Mouse (Mus musculus): Measurements from ENCODE around the gene Adcy1.

The Adcy1 gene

DNA sequence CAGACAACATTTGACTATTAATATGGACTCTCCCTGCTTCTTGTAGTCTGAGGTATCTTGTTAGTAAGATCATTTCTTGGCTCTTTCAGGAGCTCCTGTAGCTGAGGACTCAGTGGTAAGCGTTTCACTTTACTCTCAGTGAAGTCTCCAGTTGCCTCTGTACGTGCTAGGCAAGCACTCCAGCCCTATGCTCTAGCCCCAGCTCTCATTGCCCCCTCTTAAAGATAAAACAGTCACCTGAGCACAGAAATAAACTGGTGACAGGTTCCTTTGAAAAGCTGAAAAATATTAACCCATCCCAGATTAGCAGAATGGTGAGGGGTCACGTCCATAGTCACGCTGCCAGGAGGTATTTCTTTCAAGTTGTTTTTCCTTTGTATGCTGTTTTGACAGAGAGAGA lies 115.4 kb downstream of the Adcy1 start:
- DNase-seq (ENCODE audit: extremely low read depth, low read depth, low spot score): no peak

DNA sequence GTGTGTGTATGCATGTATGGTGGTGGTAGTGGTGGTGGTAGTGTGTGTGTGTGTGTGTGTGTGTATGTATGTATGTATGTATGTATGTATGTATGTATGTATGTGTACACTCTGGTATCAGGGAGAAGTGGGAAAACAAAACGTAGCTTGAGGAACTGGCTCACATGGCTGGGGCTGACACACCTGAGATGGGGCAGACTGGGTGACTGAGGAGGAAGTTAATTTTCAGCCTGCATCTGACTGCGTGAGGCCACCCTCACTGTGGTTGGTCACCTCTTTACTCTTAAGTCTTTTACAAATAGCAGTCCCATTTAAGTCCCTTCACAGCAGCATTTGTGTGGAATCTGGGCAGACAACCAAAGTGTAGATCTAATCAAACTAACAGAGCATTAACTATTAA lies 116.0 kb downstream of the Adcy1 start:
- no peak for DNase-seq (ENCODE audit: extremely low read depth, low read depth, low spot score)

DNA sequence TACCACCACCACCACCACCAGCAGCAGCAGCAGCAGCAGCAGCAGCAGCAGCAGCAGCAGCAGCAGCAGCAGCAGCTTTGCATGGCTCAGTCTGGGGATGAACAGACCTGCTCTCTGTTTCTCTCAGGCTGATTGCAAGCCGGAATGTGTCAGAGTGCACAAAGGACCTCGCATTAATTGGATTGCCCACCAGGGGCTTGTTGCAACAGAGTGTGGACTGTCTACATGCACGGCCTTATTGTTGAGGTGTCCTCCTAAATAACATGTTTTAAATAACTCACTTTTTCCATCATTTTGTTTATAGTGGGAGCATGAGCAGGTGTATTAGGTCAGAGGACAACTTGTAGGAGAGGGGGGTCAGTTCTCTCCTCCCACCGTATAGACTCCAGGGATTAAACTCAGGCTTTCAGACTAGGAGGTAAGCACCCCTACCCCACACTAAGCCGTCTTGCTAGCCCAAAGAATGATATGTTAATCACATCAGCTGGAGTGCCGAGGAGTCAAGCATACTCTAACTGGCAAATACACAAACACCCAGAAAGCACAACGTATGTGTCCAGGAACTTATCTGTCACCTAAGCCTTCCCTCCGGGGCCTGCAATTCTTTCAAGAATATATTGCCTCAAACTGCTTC lies 119.2 kb downstream of the Adcy1 start:
- DNase-seq (ENCODE audit: extremely low read depth, low read depth, low spot score): no peak

DNA sequence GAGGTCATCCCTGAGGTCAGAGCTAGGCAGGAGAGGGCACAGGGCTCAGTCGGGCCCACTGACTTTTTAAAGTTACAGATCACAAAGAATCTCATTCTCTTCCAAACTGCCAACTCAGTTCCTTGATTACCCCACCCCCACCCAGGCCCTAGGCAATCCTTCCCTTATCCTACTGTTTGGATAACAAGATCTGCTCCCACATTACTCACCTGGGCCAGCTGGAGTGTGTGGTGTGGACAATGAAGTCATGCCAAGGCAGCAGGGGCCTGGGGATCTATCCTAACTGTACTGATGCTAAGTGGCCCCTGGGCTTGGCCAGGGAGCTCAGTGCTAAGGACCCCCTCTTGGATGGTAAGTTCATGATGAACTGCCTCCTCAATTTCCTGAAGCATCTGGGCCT lies 121.1 kb downstream of the Adcy1 start:
- DNase-seq (ENCODE audit: extremely low read depth, low read depth, low spot score): no peak

DNA sequence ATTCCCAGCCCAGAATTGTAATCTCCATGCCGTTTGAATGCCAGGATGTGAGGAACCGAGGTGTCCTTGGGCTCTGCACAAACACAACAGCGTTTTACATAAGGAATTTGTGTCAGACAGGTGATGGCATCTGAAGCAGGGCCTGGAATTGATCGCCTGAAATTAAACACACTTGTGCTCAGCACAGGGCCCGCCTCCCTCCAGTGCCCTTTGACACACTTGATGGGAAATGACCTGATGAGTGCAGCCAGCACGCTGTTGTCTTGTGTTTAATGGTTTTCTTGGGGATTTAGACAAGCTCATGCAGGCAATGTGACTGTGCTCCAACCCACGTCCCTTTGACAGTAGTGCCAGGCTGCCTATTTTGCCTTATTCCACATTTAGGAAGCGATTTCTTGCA lies 124.2 kb downstream of the Adcy1 start:
- no peak for DNase-seq (ENCODE audit: extremely low read depth, low read depth, low spot score)

DNA sequence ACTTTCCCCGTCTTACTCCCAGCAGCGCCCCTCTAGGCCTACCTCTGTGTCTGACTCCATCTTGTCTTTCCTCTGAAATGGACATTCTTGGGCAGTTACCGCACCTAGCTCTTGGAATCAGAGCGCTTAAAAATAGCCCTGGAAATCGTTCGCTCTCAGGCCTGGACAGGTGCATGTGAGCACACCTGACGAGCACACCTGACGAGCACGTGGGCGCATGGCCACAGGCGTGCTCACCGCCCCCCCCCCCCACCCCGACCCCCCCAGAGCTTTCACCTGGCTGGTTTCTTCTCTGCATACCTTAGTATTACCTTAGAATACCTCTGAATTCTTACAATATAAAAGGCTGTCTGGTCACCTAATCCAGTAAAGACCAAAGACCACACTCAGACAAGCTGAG lies 125.2 kb downstream of the Adcy1 start, which contains the start of gene Gm11985:
TSS of gene Gm11985 (minus strand) at position 101 of the 400 bp plus-strand sequence.
- no peak for DNase-seq (ENCODE audit: extremely low read depth, low read depth, low spot score)

DNA sequence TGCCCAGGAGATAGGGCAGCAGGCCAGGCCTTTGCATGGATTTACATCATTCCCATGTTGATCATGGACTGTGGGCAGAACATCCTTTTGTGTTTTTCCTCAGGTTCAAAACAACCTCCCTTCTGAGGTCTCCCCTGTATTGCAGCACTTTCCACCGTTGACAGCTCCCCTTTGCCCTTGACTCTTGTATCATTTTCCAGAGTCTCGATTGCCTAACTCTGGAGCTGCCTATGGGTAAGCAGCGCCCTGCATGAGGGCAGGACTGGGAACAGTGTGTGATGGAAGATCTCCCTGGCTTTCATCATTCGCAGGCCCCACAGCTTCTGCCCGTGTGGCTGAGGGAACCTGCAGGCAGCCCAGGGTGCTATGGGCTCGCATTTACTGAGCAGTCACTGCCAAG lies 129.4 kb downstream of the Adcy1 start:
- no peak for DNase-seq (ENCODE audit: extremely low read depth, low read depth, low spot score)

DNA sequence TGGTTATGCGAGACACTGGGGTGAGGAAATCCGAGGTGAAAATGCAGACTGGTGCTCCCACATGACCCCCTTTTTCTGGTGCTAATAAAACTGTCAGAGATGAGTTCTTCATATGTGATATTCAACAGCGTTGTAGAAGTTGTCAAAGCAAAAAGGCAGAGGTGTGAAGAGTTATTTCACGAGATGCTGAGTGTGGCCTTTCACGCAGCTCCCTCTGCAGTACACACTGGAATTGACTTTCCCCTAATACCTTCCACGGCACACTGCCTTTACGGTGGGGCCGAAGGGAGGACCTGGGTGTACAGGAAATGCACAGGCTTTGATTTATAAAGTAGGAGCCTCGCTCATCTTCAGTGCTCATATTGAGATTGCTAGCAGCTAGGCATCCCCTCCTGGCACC lies 129.8 kb downstream of the Adcy1 start:
- DNase-seq (ENCODE audit: extremely low read depth, low read depth, low spot score): no peak

DNA sequence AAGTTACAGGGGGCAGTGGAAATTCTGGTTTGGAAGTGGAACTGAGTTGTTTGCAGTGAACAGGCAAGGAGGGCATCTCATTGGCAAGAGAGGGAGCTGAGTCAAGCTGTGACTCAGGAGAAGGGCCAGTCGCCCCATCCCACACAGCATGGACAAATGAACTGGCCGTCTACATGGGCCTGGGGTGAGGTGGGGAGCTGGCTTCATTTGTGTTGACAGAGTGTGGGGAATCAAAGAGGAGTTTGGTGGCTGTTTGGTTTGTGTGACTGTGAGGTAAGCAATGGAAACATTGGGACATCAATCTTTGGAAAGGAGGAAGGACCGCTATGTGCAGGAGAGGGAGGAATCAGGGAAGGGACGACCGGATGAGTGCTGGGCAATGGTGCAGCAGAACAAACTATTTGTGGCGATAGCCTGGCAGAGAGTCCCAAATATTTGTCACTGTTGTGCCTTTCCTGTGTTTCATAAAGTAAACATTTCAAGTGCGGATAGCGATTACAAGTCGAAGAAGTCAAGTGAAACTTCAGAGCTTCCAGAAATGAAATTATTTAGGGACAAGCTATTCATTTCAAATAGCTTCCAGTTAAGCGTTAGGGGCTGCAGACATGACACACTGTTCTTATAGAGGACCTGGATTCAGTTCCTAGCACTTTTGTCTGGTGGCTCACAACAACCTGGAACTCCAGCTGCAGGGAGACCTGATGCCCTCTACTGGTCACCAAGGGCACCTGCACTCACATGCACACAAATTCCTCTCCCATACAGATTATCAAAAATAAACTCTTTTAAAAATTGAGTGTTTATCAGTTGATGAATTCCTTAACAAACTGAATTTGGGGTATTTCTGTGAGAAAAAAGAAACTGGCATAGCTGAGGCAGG lies 131.4 kb downstream of the Adcy1 start:
- no peak for DNase-seq (ENCODE audit: extremely low read depth, low read depth, low spot score)

DNA sequence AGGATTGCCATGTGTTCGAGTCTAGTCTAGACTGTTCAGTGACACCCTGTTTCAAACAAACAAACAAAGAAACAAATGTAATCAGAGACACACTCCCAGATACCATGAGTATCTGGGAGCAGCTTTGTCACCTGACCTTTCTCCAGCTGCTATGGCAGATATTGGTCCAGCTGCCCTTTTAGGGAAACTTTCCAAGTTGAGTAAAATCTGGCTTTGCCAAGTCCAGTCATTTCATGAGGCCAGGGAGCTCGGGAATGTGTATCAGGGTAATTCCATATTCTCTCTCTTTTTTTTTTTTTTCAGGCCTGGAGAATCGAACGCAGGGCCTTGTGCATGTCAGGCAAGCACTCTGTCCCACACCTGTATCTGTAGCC lies 132.0 kb downstream of the Adcy1 start:
- DNase-seq (ENCODE audit: extremely low read depth, low read depth, low spot score): no peak

DNA sequence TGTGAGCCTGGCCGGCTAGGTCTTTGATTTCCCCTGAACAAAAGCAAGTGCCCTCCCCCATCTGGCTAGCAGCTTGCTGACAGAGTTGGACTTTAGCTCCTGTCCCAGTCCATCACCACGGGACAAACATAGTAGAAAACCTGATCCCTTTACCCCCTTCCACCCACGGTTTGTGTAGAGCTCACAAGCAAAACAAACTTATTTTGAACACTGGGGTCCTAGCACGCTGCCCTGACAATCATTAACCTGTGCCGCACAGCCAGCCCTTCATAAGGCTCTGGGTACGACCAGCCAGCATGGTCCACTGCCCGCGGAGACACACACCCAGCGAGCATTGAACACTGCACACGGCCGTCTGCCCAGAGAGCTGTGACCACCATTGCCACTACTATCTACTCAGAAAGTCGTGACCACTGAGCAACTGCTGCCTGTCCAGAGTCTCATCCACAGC lies 134.2 kb downstream of the Adcy1 start, which contains the start of gene Igfbp1:
TSS of gene Igfbp1 (plus strand) at position 292 of the 451 bp plus-strand sequence.
- DNase-seq (ENCODE audit: extremely low read depth, low read depth, low spot score): no peak

DNA sequence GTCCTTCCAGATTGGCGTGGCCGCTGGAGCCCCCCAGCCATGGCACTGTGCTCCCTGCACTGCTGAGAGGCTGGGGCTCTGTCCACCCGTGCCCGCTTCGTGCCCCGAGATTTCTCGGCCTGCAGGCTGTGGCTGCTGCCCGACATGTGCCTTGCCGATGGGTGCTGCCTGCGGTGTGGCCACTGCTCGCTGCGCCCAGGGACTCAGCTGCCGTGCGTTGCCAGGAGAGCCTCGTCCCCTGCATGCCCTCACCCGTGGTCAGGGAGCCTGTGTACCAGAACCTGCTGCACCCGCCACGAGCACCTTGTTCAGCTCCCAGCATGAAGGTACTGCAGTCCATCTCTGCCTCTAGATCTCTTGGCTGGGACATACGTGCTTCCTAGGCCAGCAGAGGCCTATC lies 134.7 kb downstream of the Adcy1 start:
- DNase-seq (ENCODE audit: extremely low read depth, low read depth, low spot score): no peak

DNA sequence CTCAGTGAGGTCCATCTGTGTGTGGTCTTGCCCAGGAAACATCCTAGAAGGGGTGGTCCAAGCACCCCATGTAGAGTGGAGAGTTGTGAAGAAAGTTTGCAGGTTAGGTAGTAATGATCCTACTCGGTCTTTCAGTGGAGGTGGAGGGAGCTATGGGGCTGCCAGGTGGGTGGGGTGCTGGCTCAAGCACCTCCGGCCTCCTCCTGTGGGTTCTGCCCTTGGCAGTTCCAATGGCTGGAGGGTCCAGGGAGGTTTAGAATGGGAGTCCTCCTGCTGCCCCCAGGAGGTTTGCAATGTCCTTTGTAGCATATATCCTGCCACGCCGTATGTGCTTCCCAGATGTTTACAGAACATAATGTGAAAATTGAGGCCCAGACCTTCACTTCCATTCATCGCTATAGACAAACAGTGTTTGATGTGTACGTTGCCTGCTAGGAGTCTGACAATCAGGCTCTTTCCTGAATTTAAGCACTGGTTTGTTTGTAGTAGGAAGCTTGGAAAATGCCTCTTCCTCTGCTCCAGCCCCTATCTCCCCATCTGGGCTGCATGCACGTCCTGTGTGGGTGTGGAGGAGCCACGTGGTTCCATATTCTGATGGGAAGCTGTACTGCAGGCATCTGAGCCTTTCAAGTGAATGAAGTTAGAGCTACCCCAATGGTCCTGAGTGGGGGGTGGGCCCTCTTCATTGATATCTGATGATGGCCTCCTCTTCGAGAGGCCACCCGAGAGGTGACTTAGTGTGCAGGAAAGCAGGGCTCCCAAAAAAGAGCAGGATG lies 135.4 kb downstream of the Adcy1 start:
- DNase-seq (ENCODE audit: extremely low read depth, low read depth, low spot score): no peak

DNA sequence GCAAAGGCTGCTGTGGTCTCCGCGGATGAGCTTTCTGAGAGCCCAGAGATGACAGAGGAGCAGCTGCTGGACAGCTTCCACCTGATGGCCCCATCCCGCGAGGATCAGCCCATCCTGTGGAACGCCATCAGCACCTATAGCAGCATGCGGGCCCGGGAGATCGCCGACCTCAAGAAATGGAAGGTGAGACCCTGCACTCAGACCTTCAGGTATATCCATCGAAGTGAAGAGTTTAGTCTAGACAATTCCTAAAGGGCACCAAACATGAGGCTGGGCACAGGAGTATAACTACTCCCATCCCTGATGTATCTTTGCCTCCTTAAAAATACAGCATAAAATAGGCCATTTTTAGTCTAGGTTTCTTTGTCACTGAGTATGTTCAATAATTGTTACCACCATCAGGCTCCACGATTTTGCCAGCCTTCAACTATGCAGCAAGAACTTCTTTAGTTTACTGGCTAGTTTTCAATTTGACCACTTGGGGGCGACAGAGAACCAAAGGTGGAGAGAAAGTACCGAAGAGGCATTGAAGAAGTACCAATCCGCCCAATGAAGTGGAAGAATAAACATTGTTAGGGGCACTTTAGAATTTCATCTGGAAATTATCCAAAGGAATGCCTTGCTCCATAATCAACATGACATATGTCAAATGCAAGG lies 136.6 kb downstream of the Adcy1 start:
- DNase-seq (ENCODE audit: extremely low read depth, low read depth, low spot score): no peak

DNA sequence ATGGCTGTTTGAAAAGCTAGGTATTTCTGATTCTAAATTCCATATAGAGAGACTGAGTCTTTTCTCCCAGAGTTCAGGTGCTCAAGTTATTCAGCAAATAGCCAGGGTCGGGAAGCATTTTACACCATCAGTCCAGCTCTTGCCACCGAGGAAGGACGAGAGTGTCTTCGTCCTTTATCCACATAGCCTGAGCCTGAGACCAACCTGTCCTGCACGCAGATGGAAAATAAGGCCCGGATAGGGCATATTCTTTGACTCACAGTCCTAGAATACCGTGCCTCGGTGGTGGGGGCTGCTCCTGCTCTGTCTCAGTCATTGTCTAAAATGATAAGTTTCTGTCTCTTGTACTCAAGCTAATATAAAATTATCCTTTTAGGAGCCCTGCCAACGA lies 137.1 kb downstream of the Adcy1 start:
- DNase-seq (ENCODE audit: extremely low read depth, low read depth, low spot score): no peak

DNA sequence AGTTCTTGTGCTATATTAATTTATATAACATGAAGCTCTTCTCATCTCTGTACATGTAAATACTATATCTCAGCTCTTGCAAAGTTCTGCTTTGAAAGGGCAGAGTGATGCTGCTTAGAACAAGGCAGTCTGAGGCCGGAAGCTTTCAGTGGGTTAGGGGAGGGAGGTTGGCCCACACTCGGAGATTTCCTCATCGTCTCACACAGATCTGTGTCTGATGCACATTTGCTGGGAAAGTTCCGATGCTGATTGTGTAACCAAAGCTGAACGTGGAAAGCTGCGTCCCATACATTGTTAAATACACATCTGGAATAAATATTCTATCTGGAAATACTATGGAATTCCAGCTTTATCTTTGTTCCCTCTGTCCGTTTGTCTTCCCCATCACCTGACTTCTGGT lies 138.9 kb downstream of the Adcy1 start:
- no peak for DNase-seq (ENCODE audit: extremely low read depth, low read depth, low spot score)

DNA sequence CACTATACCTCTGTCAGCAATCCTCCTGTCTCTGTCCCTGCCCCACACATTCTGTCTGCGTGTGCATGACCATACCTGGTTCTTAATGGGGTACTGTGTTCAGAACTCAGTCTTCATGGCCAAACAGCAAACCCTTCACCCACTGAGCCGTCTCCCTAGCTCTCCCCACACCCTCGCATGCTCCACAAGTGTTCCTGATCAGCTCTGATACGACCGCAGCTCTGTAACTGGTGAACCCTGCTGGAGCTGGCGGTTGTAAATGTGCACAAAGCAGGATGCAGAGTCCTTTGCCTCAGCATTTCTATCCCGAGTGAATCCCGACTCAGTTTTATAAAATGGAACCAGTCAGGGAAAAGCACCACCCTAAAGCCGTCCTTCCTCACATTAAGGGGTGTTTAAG lies 140.6 kb downstream of the Adcy1 start:
- DNase-seq (ENCODE audit: extremely low read depth, low read depth, low spot score): no peak

DNA sequence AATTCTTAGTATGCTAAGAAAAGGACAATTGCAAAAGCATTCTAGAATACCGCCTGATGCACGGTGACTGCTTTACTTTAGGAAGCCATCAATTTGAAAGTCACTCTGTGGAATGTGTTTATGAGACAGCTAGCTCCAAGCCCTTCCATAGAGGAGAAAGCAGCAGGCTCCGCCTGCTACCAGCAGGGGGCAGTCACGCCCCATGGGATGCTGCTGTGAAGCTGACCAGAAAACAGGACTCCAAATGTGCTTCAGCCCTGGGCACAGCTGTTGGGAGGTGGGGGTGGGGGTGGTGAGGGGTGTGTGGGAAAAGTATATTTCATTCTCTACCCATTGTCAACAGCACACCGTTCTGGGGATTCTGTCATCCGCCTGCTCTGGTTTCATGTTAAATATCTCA lies 147.1 kb downstream of the Adcy1 start:
- no peak for DNase-seq (ENCODE audit: extremely low read depth, low read depth, low spot score)

DNA sequence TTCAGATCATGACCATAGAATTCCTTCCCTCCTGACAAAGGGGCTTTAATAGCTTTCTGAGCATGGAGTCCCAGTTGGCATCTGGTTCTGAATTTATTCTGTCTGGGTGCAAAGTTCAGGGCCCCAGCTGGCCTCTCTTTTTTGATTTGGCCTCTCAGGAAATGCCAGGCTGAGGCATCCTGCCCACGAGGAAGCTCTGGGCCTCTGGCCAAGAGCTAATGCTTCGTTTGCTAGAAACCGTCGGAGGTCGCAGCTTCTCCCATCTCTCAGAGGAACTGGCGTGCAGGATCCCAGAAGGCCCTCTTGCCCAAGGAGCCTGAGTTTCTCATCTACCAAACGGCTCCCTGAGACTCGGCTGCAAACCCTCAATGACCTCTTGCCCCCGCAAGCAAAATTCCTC lies 147.9 kb downstream of the Adcy1 start:
- no peak for DNase-seq (ENCODE audit: extremely low read depth, low read depth, low spot score)

DNA sequence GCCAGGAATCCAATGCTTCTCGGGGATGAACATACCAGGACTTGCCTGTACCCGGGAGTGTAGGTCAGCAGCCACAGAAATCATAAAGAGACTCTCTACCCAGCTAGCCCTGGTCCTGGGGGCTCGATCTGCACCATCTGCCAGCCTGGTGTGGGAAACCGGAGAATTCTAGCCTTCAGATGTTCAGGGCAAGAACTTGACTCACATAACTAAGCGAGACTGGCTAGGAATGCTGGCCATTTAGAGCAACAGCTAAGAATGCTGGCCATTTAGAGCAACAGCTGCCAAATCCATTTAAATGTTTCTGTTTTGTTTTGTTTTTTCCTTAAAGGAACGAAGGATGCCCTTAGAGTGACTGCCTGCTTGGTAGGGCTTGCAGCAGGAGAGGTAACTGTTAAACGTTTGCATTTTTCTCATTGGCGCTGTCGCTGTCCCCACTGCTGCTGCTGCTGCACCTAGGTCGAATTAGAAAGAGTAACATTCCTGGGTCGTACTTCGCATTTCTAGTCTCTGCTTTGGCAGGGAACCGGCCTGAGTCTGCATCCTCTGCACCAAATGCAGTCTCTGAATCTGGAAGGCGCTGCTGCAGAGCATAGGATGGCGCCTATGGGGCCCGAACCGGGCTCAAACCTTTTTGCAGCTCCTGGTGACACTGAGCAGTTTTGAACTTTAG lies 149.0 kb downstream of the Adcy1 start:
- DNase-seq (ENCODE audit: extremely low read depth, low read depth, low spot score): no peak

DNA sequence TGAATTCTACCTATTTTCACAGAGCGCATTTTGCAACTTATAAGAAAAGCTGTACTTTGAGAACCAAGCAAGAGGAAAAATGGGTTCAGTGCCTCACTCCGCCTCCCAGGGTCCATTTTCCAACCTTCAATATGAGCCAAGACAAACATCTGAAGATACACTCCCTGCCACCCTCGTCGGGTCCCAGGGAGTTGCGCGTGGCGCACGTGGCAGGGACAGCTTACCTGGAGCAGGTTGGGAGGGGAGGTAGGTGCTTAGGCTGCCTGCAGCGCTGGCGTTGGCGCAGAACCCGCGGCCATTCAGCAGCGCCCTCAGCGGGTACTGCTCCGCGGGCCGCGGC lies 149.8 kb downstream of the Adcy1 start:
- DNase-seq (ENCODE audit: extremely low read depth, low read depth, low spot score): no peak

All from fat pad, adult 2 months (tissue).